18 mouse cellular contexts compared by ENCODE assay signal in genomic region chr17:80660707-80661380, GRCm38 (mm10).
DNase-seq lines count a peak whose midpoint lies in the region; ATAC-seq lines count a peak whose summit lies in the region.
"Had no signal": no experiment of that assay in that cellular context is flagged by ENCODE, and none has a peak within 500 bp of the region (broad histone marks: within the 10 kb centered on the region; RNA-seq: fewer than 3 reads in every experiment).

No protein-coding gene starts in this region.

- H3K27ac ChIP-seq in forebrain, embryonic 12.5 days, result peak overlapping the region; percentile 46; the same call in 1 of the 2 replicates
- H3K27ac ChIP-seq in forebrain, embryonic 11.5 days (ENCODE audit: low read depth, low read length), result no peak overlapping the region
- H3K27ac ChIP-seq in midbrain, embryonic 10.5 days (replicated peaks), result 0 out of 2 replicates have a peak overlapping the region, but pooled peaks have one; percentile 9
- no peak overlapping the region for H3K27ac ChIP-seq in midbrain, embryonic 16.5 days (ENCODE audit: low read length)
- H3K27ac ChIP-seq in hindbrain, embryonic 16.5 days (ENCODE audit: low read depth, low read length), result peak overlapping the region; percentile 48; the same call in 1 of the 2 replicates
- H3K27ac ChIP-seq: embryonic facial prominence, embryonic 13.5 days; kidney, postnatal 0 days; liver, embryonic 12.5 days; macrophage; neural tube, embryonic 12.5 days had no signal

- H3K4me3 ChIP-seq in forebrain, embryonic 12.5 days (replicated peaks), result no peak overlapping the region
- H3K4me3 ChIP-seq in forebrain, embryonic 11.5 days (ENCODE audit: low read depth, low read length), result no peak overlapping the region
- H3K4me3 ChIP-seq in midbrain, embryonic 10.5 days, result no peak overlapping the region
- H3K4me3 ChIP-seq in midbrain, embryonic 16.5 days (ENCODE audit: low read depth, low read length), result no peak overlapping the region
- no peak overlapping the region for H3K4me3 ChIP-seq in hindbrain, embryonic 16.5 days (ENCODE audit: low read length)
- H3K4me3 ChIP-seq: embryonic facial prominence, embryonic 13.5 days; liver, embryonic 12.5 days; neural tube, embryonic 12.5 days had no signal

- peaks cover 8% of the 10 kb centered on the region for H3K4me1 ChIP-seq in forebrain, embryonic 12.5 days
- no peaks in the 10 kb centered on the region for H3K4me1 ChIP-seq in forebrain, embryonic 11.5 days (replicated peaks; ENCODE audit: control insufficient read depth, insufficient read depth, low read length)
- H3K4me1 ChIP-seq in midbrain, embryonic 10.5 days, result peaks cover 6% of the 10 kb centered on the region; the same call in 1 of the 2 replicates
- peaks cover 5% of the 10 kb centered on the region; the same call in 1 of the 2 replicates for H3K4me1 ChIP-seq in midbrain, embryonic 16.5 days (ENCODE audit: control insufficient read depth, insufficient read depth, low read length)
- peaks cover 6% of the 10 kb centered on the region for H3K4me1 ChIP-seq in hindbrain, embryonic 16.5 days (ENCODE audit: control insufficient read depth, insufficient read depth, low read depth, low read length)
- H3K4me1 ChIP-seq: liver, embryonic 12.5 days had no signal

- no peaks in the 10 kb centered on the region for H3K27me3 ChIP-seq in forebrain, embryonic 12.5 days
- no peaks in the 10 kb centered on the region for H3K27me3 ChIP-seq in forebrain, embryonic 11.5 days (ENCODE audit: control insufficient read depth, insufficient read depth, low read length)
- H3K27me3 ChIP-seq in midbrain, embryonic 10.5 days (ENCODE audit: low read depth, poor library complexity, severe bottlenecking), result no peaks in the 10 kb centered on the region
- no peaks in the 10 kb centered on the region for H3K27me3 ChIP-seq in midbrain, embryonic 16.5 days (ENCODE audit: control insufficient read depth, insufficient read depth, low read depth, low read length)
- H3K27me3 ChIP-seq in hindbrain, embryonic 16.5 days (replicated peaks; ENCODE audit: control insufficient read depth, insufficient read depth, low read length), result no peaks in the 10 kb centered on the region
- H3K27me3 ChIP-seq: embryonic facial prominence, embryonic 13.5 days; liver, embryonic 12.5 days; neural tube, embryonic 12.5 days had no signal

- H3K4me2 ChIP-seq in forebrain, embryonic 12.5 days, result no peak overlapping the region
- no peak overlapping the region for H3K4me2 ChIP-seq in forebrain, embryonic 11.5 days (ENCODE audit: low read depth, low read length, severe bottlenecking)
- no peak overlapping the region for H3K4me2 ChIP-seq in midbrain, embryonic 16.5 days (ENCODE audit: low read length)
- H3K4me2 ChIP-seq in hindbrain, embryonic 16.5 days (ENCODE audit: low read length), result no peak overlapping the region
- H3K4me2 ChIP-seq: embryonic facial prominence, embryonic 13.5 days; liver, embryonic 12.5 days; lung, embryonic 14.5 days; neural tube, embryonic 12.5 days had no signal

- no peaks in the 10 kb centered on the region for H3K9me3 ChIP-seq in forebrain, embryonic 12.5 days
- H3K9me3 ChIP-seq in forebrain, embryonic 11.5 days (ENCODE audit: control insufficient read depth, low read length), result no peaks in the 10 kb centered on the region
- H3K9me3 ChIP-seq in midbrain, embryonic 10.5 days (replicated peaks), result no peaks in the 10 kb centered on the region
- H3K9me3 ChIP-seq in midbrain, embryonic 16.5 days (replicated peaks; ENCODE audit: control insufficient read depth, low read length, poor library complexity, severe bottlenecking), result no peaks in the 10 kb centered on the region
- H3K9me3 ChIP-seq in hindbrain, embryonic 16.5 days (ENCODE audit: control insufficient read depth, low read length), result no peaks in the 10 kb centered on the region
- H3K9me3 ChIP-seq: embryonic facial prominence, embryonic 13.5 days; liver, embryonic 12.5 days; neural tube, embryonic 12.5 days had no signal

- whole genome bisulfite sequencing in forebrain, embryonic 12.5 days, result 84% methylated on average over 15 of the region's 15 CpGs
- 83% methylated on average over 15 of the region's 15 CpGs for WGBS in forebrain, embryonic 11.5 days
- 86% methylated on average over 15 of the region's 15 CpGs for WGBS in midbrain, embryonic 10.5 days
- WGBS in midbrain, embryonic 16.5 days, result 68% methylated on average over 15 of the region's 15 CpGs
- WGBS in hindbrain, embryonic 16.5 days, result 60% methylated on average over 15 of the region's 15 CpGs

- ATAC-seq in forebrain, embryonic 12.5 days (ENCODE audit: low FRiP score), result no peak
- ATAC-seq in forebrain, embryonic 11.5 days (replicated peaks; ENCODE audit: low FRiP score), result no peak
- no peak for ATAC-seq in midbrain, embryonic 16.5 days
- no peak for ATAC-seq in hindbrain, embryonic 16.5 days
- ATAC-seq: liver, embryonic 12.5 days had no signal

- DNase-seq in forebrain, embryonic 11.5 days (ENCODE audit: low spot score), result no peak
- no peak for DNase-seq in midbrain, embryonic 10.5 days (ENCODE audit: low spot score)
- peak; percentile 20 to 56 for DNase-seq in cerebellum, postnatal 14 days
- DNase-seq in right cerebral cortex, postnatal 14 days, result no peak
- DNase-seq: adrenal gland, postnatal 10 days; B cell, adult 2 months; heart, adult 18-20 months; kidney, adult 11 months; lung, embryonic 14.5 days; thymus, postnatal 25 days had no signal

- no peaks in the 10 kb centered on the region for H3K36me3 ChIP-seq in forebrain, embryonic 12.5 days (replicated peaks)
- H3K36me3 ChIP-seq in forebrain, embryonic 11.5 days (ENCODE audit: control insufficient read depth, insufficient read depth, low read length), result no peaks in the 10 kb centered on the region
- peaks cover 6% of the 10 kb centered on the region; the same call in 1 of the 2 replicates for H3K36me3 ChIP-seq in midbrain, embryonic 10.5 days
- no peaks in the 10 kb centered on the region for H3K36me3 ChIP-seq in midbrain, embryonic 16.5 days (ENCODE audit: control insufficient read depth, insufficient read depth, low read length)
- no peaks in the 10 kb centered on the region for H3K36me3 ChIP-seq in hindbrain, embryonic 16.5 days (ENCODE audit: control insufficient read depth, insufficient read depth, low read length)
- H3K36me3 ChIP-seq: embryonic facial prominence, embryonic 13.5 days; liver, embryonic 12.5 days; neural tube, embryonic 12.5 days had no signal

- H3K9ac ChIP-seq in forebrain, embryonic 12.5 days, result no peak overlapping the region
- H3K9ac ChIP-seq in forebrain, embryonic 11.5 days (ENCODE audit: low read length), result no peak overlapping the region
- H3K9ac ChIP-seq in midbrain, embryonic 16.5 days (ENCODE audit: low read depth, low read length), result no peak overlapping the region
- H3K9ac ChIP-seq in hindbrain, embryonic 16.5 days (ENCODE audit: low read depth, low read length), result no peak overlapping the region
- H3K9ac ChIP-seq: embryonic facial prominence, embryonic 13.5 days; liver, embryonic 12.5 days; lung, embryonic 14.5 days; neural tube, embryonic 12.5 days had no signal

Comparison
In these comparisons a context has a peak if more than half of its experiments do, and no peak if none do; other contexts are left out.
1. H3K27ac ChIP-seq: peak in forebrain, embryonic 12.5 days (single experiment), midbrain, embryonic 10.5 days (single experiment) and hindbrain, embryonic 16.5 days (single experiment); none in forebrain, embryonic 11.5 days (single experiment) and midbrain, embryonic 16.5 days (single experiment).
2. DNase-seq: peak in cerebellum, postnatal 14 days (2 of 2); none in forebrain, embryonic 11.5 days (single experiment), midbrain, embryonic 10.5 days (single experiment) and right cerebral cortex, postnatal 14 days (single experiment).